Mouse (Mus musculus): ENCODE measurements around the gene Lin28a. TPM values are rescaled to one million over a fixed set of nuclear protein-coding genes. Genes with fewer than 3 reads are reported as not detected.
"Not testable (repeated sequence)": the region's sequence is repeated elsewhere in the genome, so short reads cannot be mapped to it uniquely, and the experiment has no call there.

Gene Lin28a
- polyA plus RNA-seq, 1 experiment: 29.6 TPM

DNA sequence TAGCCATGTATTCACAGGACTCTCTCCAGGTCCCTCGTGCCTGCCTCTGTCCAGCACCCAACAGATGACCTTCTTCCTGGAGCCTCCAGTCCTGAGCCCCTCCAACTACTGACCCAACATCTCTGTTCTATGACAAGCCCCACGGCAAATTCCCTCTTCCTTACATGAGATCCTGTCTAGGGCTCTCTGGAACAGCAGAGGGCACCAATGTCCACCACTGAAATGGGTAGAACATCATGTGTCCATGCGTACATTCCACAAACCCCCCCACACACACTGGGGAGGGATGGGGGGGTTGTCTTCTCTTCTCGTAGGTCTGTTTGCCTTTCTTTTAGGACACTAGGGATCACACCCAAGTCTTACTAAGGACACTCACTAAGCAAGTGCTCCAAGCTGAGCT, 28.6 kb downstream of the Lin28a start:
- no peak overlapping the region for H3K27ac ChIP-seq (ENCODE audit: control insufficient read depth, insufficient read depth, low read depth, low read length, poor library complexity)
- 74% methylated on average over 4 of the region's 4 CpGs for WGBS
- no peak for TF ChIP-seq POLR2A (IDR thresholded peaks at IDR 0.05; ENCODE audit: borderline replicate concordance, control insufficient read depth, low read depth, low read length)
- TF ChIP-seq CTCF (IDR thresholded peaks at IDR 0.05; ENCODE audit: control insufficient read depth, insufficient read depth, low read length): no peak
- no peaks in the 10 kb centered on the region for H3K4me1 ChIP-seq (ENCODE audit: control insufficient read depth, insufficient read depth, low read length)
- no peak overlapping the region for H3K4me3 ChIP-seq (replicated peaks; ENCODE audit: control insufficient read depth, low read depth, low read length)

DNA sequence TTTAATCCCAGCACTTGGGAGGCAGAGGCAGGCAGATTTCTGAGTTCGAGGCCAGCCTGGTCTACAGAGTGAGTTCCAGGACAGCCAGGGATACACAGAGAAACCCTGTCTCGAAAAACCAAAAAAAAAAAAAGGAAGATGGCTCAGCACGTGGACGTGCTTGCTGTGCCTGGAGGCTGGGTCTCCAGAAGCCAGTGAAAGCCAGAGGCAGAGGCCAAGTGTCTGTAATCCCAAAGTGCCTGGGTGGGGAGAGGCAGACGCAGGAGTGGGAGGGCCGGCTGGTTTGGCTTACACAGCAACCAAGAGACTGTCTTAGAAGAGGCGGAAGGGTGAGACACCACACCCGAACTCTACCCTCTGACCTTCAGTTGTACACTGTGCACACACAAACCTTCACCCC, 30.4 kb downstream of the Lin28a start:
- not testable (repeated sequence) for H3K4me1 ChIP-seq (ENCODE audit: control insufficient read depth, insufficient read depth, low read length); H3K4me3 ChIP-seq (replicated peaks; ENCODE audit: control insufficient read depth, low read depth, low read length); H3K27ac ChIP-seq (ENCODE audit: control insufficient read depth, insufficient read depth, low read depth, low read length, poor library complexity)
- 88% methylated on average over 8 of the region's 8 CpGs for WGBS

DNA sequence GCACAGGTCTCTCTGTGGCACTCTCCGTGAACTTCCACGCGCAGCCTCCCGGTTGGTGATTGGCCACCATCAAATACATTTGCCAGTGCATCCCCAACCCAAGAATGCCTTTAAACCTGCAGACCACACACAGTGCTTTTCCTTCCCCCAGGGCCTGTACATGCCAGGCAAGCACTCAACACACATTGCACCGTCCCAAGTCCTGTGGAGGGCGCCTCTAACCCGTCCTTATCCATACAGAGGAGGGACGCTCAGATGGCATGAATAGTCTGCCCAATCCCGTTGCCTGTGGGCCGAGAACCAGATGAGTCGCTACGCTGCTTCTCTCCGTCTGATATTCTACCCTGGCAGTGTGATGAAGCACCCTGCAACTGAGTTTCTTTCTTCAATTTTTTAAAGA, 35.7 kb downstream of the Lin28a start:
- WGBS: 93% methylated on average over 13 of the region's 13 CpGs
- TF ChIP-seq POLR2A (IDR thresholded peaks at IDR 0.05; ENCODE audit: borderline replicate concordance, control insufficient read depth, low read depth, low read length) (no peak), CTCF (IDR thresholded peaks at IDR 0.05; ENCODE audit: control insufficient read depth, insufficient read depth, low read length) (no peak)
- peaks cover 2% of the 10 kb centered on the region; the same call in 1 of the 2 replicates for H3K4me1 ChIP-seq (ENCODE audit: control insufficient read depth, insufficient read depth, low read length)
- H3K4me3 ChIP-seq (replicated peaks; ENCODE audit: control insufficient read depth, low read depth, low read length): no peak overlapping the region
- H3K27ac ChIP-seq (ENCODE audit: control insufficient read depth, insufficient read depth, low read depth, low read length, poor library complexity): no peak overlapping the region

DNA sequence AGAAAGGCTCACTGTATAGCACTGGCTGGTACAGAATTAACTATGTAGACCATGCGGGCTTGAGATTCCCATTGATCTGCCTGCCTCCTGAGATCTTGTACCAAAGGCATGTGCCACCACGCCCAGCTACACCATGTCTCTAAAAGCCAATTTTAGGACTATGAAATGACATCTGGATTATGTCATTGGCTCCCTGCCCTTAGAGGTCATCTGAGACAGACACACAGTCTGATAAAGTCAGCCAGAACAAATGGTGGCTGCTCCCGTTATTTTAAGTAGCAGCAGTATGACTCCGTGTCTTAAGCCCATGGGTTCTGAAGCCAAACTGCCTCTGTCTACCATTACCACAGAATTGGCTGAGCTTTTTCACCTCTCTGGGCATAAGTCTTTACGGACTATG, 38.1 kb downstream of the Lin28a start:
- WGBS: 74% methylated on average over 5 of the region's 5 CpGs
- no peak for TF ChIP-seq CTCF (IDR thresholded peaks at IDR 0.05; ENCODE audit: control insufficient read depth, insufficient read depth, low read length)
- no peak for TF ChIP-seq POLR2A (IDR thresholded peaks at IDR 0.05; ENCODE audit: borderline replicate concordance, control insufficient read depth, low read depth, low read length)
- Histone ChIP-seq H3K4me3 (replicated peaks; ENCODE audit: control insufficient read depth, low read depth, low read length) (no peak overlapping the region), H3K4me1 (ENCODE audit: control insufficient read depth, insufficient read depth, low read length) (peaks cover 5% of the 10 kb centered on the region), H3K27ac (ENCODE audit: control insufficient read depth, insufficient read depth, low read depth, low read length, poor library complexity) (no peak overlapping the region)

DNA sequence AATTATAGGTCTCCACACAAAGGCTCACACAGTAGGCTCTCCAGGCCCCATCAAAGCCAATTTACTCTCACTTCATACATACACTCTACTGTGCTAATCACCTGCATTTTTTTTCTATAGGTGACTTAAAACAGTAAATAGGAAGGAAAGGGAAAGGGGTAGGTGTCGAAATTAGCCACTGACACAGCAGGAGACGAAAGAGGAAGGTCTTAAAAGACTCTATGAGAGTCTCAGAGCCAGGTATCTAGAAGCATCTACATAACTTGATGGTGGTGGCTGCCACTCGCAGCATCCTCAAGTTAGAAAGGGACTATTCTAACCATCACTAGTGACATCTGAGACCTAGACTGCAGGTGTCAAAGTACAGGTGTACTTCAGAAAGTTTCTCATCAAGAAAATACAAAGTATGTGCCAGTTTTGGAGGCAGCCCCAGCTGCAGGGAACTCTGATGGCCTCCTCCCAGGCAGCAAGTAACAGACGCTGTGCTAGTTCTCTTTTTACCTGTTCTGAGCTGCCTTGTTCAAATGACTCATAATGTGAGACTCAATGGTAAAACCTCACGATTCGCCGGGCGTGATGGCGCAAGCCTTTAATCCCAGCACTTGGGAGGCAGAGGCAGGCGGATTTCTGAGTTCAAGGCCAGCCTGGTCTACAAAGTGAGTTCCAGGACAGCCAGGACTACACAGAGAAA, 40.5 kb downstream of the Lin28a start:
- 58% methylated on average over 10 of the region's 10 CpGs for WGBS
- Histone ChIP-seq H3K27ac (ENCODE audit: control insufficient read depth, insufficient read depth, low read depth, low read length, poor library complexity) (peak overlapping the region; percentile 66), H3K4me3 (replicated peaks; ENCODE audit: control insufficient read depth, low read depth, low read length) (no peak overlapping the region), H3K4me1 (ENCODE audit: control insufficient read depth, insufficient read depth, low read length) (peaks cover 5% of the 10 kb centered on the region)
- no peak for TF ChIP-seq POLR2A (IDR thresholded peaks at IDR 0.05; ENCODE audit: borderline replicate concordance, control insufficient read depth, low read depth, low read length)

DNA sequence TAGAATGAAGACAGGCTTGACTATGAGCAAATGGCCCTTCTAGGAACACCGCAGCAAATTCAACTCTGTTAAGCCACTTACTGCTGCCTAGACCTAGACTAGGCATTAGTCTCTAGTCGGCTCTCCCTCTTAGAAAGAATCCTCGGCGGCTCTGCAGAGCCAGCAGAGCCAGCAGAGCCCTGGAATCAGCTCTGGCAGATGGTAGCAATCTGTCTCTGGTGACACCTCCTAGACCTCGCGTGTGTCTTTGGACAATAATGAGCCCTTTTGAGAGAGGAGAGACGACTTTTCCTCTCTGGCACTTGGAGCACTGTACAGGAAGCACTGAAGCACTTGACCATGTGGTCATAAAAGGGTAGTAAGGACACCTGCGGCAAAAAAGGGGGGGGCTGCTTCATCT, 46.9 kb downstream of the Lin28a start:
- TF ChIP-seq POLR2A (IDR thresholded peaks at IDR 0.05; ENCODE audit: borderline replicate concordance, control insufficient read depth, low read depth, low read length): no peak
- no peak for TF ChIP-seq CTCF (IDR thresholded peaks at IDR 0.05; ENCODE audit: control insufficient read depth, insufficient read depth, low read length)
- Histone ChIP-seq H3K4me3 (replicated peaks; ENCODE audit: control insufficient read depth, low read depth, low read length) (no peak overlapping the region), H3K4me1 (ENCODE audit: control insufficient read depth, insufficient read depth, low read length) (peaks cover under 1% of the 10 kb centered on the region; the same call in 1 of the 2 replicates), H3K27ac (ENCODE audit: control insufficient read depth, insufficient read depth, low read depth, low read length, poor library complexity) (no peak overlapping the region)
- 84% methylated on average over 8 of the region's 8 CpGs for WGBS

DNA sequence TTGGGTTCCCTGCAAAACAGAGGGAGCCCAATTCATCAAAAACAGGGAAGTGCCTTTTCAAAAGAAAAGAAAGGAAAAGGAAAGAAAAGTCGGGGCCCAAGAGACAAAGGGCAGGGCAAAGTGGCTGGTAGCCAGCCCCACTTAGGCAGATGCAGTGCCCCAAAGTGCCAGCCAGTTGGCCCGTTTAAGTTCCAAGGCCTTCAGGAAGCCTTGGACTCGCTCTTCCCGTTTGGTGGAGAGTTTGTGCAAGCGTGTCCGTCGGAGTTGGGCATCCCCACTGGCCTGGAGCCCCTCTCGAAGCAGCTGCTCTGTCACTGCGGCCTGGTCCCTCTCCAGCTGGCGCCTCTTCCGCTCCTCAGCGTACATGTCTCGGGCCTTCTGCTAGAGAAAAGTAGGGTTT, 47.8 kb downstream of the Lin28a start:
- Histone ChIP-seq H3K4me3 (replicated peaks; ENCODE audit: control insufficient read depth, low read depth, low read length) (no peak overlapping the region), H3K27ac (ENCODE audit: control insufficient read depth, insufficient read depth, low read depth, low read length, poor library complexity) (no peak overlapping the region), H3K4me1 (ENCODE audit: control insufficient read depth, insufficient read depth, low read length) (no peaks in the 10 kb centered on the region; the same call in 1 of the 2 replicates)
- TF ChIP-seq POLR2A (IDR thresholded peaks at IDR 0.05; ENCODE audit: borderline replicate concordance, control insufficient read depth, low read depth, low read length) (no peak), CTCF (IDR thresholded peaks at IDR 0.05; ENCODE audit: control insufficient read depth, insufficient read depth, low read length) (no peak)
- WGBS: 81% methylated on average over 13 of the region's 13 CpGs

DNA sequence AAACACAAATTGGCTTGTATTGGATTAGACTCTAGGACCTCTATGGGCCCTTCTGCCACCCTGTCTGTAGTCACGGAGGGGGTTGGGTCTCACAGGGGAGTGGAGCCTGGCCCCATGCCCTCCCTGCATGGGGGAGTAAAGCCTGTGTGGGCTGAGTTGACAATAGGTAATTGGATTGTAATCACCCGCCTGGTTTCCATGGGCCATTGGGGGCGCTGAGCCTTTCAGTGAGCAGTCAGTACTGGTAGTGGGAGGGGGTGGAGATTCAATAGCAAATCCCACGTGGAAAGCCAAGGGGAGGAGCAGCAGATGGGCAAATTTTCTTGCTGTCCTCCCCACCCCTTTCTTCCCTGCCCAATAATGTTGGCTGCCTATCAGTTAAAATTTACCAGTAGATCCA, 48.4 kb downstream of the Lin28a start:
- Histone ChIP-seq H3K27ac (ENCODE audit: control insufficient read depth, insufficient read depth, low read depth, low read length, poor library complexity) (peak overlapping the region; percentile 99; the same call in 1 of the 2 replicates), H3K4me1 (ENCODE audit: control insufficient read depth, insufficient read depth, low read length) (no peaks in the 10 kb centered on the region; the same call in 1 of the 2 replicates), H3K4me3 (replicated peaks; ENCODE audit: control insufficient read depth, low read depth, low read length) (no peak overlapping the region)
- no peak for TF ChIP-seq POLR2A (IDR thresholded peaks at IDR 0.05; ENCODE audit: borderline replicate concordance, control insufficient read depth, low read depth, low read length)
- TF ChIP-seq CTCF (IDR thresholded peaks at IDR 0.05; ENCODE audit: control insufficient read depth, insufficient read depth, low read length): no peak
- 71% methylated on average over 4 of the region's 4 CpGs for WGBS

Measured in bone marrow, adult 2 months (tissue).